In the genomic region with DNA sequence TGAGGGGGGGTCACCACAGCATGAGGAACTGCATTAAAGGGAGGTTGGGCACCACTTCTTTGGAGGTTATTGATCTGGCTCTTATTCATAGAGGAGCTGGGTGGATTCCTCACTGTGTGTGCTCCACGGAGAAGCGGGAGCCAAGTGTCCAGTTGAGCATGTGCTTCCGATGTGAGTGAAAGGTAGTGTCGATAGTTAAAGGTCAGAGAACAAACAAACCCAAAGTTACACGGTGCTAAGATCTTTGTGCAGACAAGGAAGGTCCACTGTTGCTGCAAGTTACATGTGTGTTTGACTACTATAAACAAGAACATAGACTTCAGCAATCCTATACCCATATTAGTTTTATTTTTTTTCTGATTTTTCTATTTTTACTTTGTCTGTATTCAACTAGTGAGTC, we compare ENCODE assay signal across 34 mouse cellular contexts.
"Had no signal": no experiment of that assay in that cellular context is flagged by ENCODE, and none has a peak within 500 bp of the region (broad histone marks: within the 10 kb centered on the region; RNA-seq: fewer than 3 reads in every experiment).

No protein-coding gene starts in this region.

- H3K4me3 ChIP-seq: heart, adult 2 months; heart, embryonic 10.5 days; heart, embryonic 12.5 days; heart, embryonic 13.5 days; heart, embryonic 15.5 days; hindbrain, embryonic 10.5 days; hindbrain, embryonic 12.5 days; hindbrain, embryonic 13.5 days; hindbrain, embryonic 15.5 days; intestine, embryonic 15.5 days; kidney, embryonic 15.5 days; layer of hippocampus, adult 2 months had no signal

- DNase-seq: heart, adult 2 months; heart, postnatal 10 days; heart, postnatal 14 days; heart, postnatal 36 days; heart, postnatal 4 days; kidney, adult 11 months; kidney, adult 18-20 months; kidney, adult 2 months; kidney, adult 8-10 months; kidney, adult 9 months; kidney, postnatal 10 days; kidney, postnatal 14 days; kidney, postnatal 25 days; kidney, postnatal 36 days; kidney, postnatal 4 days; layer of hippocampus, adult 9-11 months had no signal

- H3K4me1 ChIP-seq: hindbrain, embryonic 12.5 days; hindbrain, embryonic 13.5 days; hindbrain, embryonic 15.5 days; intestine, embryonic 15.5 days; kidney, embryonic 15.5 days had no signal

- H3K9ac ChIP-seq: heart, embryonic 12.5 days; heart, embryonic 13.5 days; heart, embryonic 15.5 days; hindbrain, embryonic 12.5 days; hindbrain, embryonic 13.5 days; hindbrain, embryonic 14.5 days; hindbrain, embryonic 15.5 days; intestine, embryonic 15.5 days; kidney, embryonic 15.5 days had no signal

- H3K36me3 ChIP-seq: heart, embryonic 10.5 days; heart, embryonic 12.5 days; heart, embryonic 13.5 days; heart, embryonic 15.5 days; hindbrain, embryonic 10.5 days; hindbrain, embryonic 12.5 days; hindbrain, embryonic 13.5 days; hindbrain, embryonic 15.5 days; intestine, embryonic 15.5 days; kidney, embryonic 15.5 days had no signal

- ATAC-seq: hindbrain, embryonic 16.5 days; hindbrain, postnatal 0 days; inflammation-experienced regulatory T-cells, adult 6 months; intestine, postnatal 0 days had no signal

- H3K27me3 ChIP-seq: hindbrain, embryonic 12.5 days; hindbrain, embryonic 13.5 days; hindbrain, embryonic 15.5 days; intestine, embryonic 15.5 days; kidney, embryonic 15.5 days had no signal

- H3K9me3 ChIP-seq: heart, embryonic 10.5 days; heart, embryonic 12.5 days; heart, embryonic 13.5 days; heart, embryonic 15.5 days; hindbrain, embryonic 10.5 days; hindbrain, embryonic 12.5 days; hindbrain, embryonic 13.5 days; hindbrain, embryonic 15.5 days; intestine, embryonic 15.5 days; kidney, embryonic 15.5 days had no signal

- H3K27ac ChIP-seq: heart, adult 2 months; heart, embryonic 10.5 days; heart, embryonic 15.5 days; hindbrain, embryonic 10.5 days; hindbrain, embryonic 12.5 days; hindbrain, embryonic 13.5 days; hindbrain, embryonic 14.5 days; hindbrain, embryonic 15.5 days; hindbrain, postnatal 0 days; intestine, embryonic 15.5 days; kidney, embryonic 15.5 days; kidney, postnatal 0 days; layer of hippocampus, adult 2 months had no signal

- H3K4me2 ChIP-seq: heart, embryonic 11.5 days; heart, embryonic 12.5 days; heart, embryonic 13.5 days; heart, embryonic 15.5 days; hindbrain, embryonic 12.5 days; hindbrain, embryonic 13.5 days; hindbrain, embryonic 14.5 days; hindbrain, embryonic 15.5 days; intestine, embryonic 15.5 days; kidney, embryonic 15.5 days had no signal
